Mouse (Mus musculus): ENCODE results near the gene Ndufs7. TPM values are rescaled to one million over a fixed set of nuclear protein-coding genes. Genes with fewer than 3 reads are reported as not detected.
"Not testable (repeated sequence)": the region's sequence is repeated elsewhere in the genome, so short reads cannot be mapped to it uniquely, and the experiment has no call there.

Gene Ndufs7
- polyA plus RNA-seq, 1 experiment from 2014 or later: 274 TPM

- not testable (repeated sequence) for H3K27me3 ChIP-seq (ENCODE audit: control insufficient read depth, insufficient read depth, low read length); H3K27ac ChIP-seq (replicated peaks; ENCODE audit: low read depth, low read length); H3K9ac ChIP-seq (replicated peaks; ENCODE audit: low read length); H3K36me3 ChIP-seq (ENCODE audit: control insufficient read depth, insufficient read depth, low read length); H3K9me3 ChIP-seq (ENCODE audit: control insufficient read depth, low read length); H3K4me2 ChIP-seq (ENCODE audit: low read length); ATAC-seq (ENCODE audit: low FRiP score, low TSS enrichment); DNase-seq; H3K4me3 ChIP-seq (replicated peaks; ENCODE audit: low read depth, low read length)
- WGBS: 74% methylated on average over 7 of the region's 7 CpGs
- peaks cover 33% of the 10 kb centered on the region for H3K4me1 ChIP-seq (ENCODE audit: control insufficient read depth, insufficient read depth, low read length)
These were observed 37.3 kb upstream of the Ndufs7 start for GRCm38 (mm10) chr10:80211547-80212103.

- H3K4me3 ChIP-seq (replicated peaks; ENCODE audit: low read depth, low read length): no peak overlapping the region
- H3K9ac ChIP-seq (replicated peaks; ENCODE audit: low read length): peak overlapping the region; percentile 17; the same call in 1 of the 2 replicates
- H3K36me3 ChIP-seq (ENCODE audit: control insufficient read depth, insufficient read depth, low read length): no peaks in the 10 kb centered on the region
- H3K27me3 ChIP-seq (ENCODE audit: control insufficient read depth, insufficient read depth, low read length): no peaks in the 10 kb centered on the region
- ATAC-seq (ENCODE audit: low FRiP score, low TSS enrichment) (no peak), DNase-seq (peak; percentile 58)
- H3K27ac ChIP-seq (replicated peaks; ENCODE audit: low read depth, low read length): peak overlapping the region; percentile 60
- H3K9me3 ChIP-seq (ENCODE audit: control insufficient read depth, low read length): no peaks in the 10 kb centered on the region
- H3K4me2 ChIP-seq (ENCODE audit: low read length): peak overlapping the region; percentile 2; the same call in 1 of the 2 replicates
- H3K4me1 ChIP-seq (ENCODE audit: control insufficient read depth, insufficient read depth, low read length): peaks cover 11% of the 10 kb centered on the region; the same call in 1 of the 2 replicates
- WGBS: 8% methylated on average over 16 of the region's 16 CpGs
These were observed 33.7 kb upstream of the Ndufs7 start for GRCm38 (mm10) chr10:80215048-80215772.

GRCm38 (mm10) chr10:80220676-80221075 is 28.2 kb upstream of the Ndufs7 start:
- Histone ChIP-seq H3K27ac (replicated peaks; ENCODE audit: low read depth, low read length) (no peak overlapping the region), H3K36me3 (ENCODE audit: control insufficient read depth, insufficient read depth, low read length) (no peaks in the 10 kb centered on the region), H3K9me3 (ENCODE audit: control insufficient read depth, low read length) (no peaks in the 10 kb centered on the region), H3K4me3 (replicated peaks; ENCODE audit: low read depth, low read length) (no peak overlapping the region), H3K9ac (replicated peaks; ENCODE audit: low read length) (no peak overlapping the region), H3K4me2 (ENCODE audit: low read length) (no peak overlapping the region), H3K27me3 (ENCODE audit: control insufficient read depth, insufficient read depth, low read length) (no peaks in the 10 kb centered on the region), H3K4me1 (ENCODE audit: control insufficient read depth, insufficient read depth, low read length) (peaks cover under 1% of the 10 kb centered on the region)
- 25% methylated on average over 8 of the region's 9 CpGs for WGBS
- ATAC-seq (ENCODE audit: low FRiP score, low TSS enrichment): no peak
- DNase-seq: no peak

GRCm38 (mm10) chr10:80223137-80223536 is 25.8 kb upstream of the Ndufs7 start:
- WGBS: 92% methylated on average over 2 of the region's 2 CpGs
- peaks cover 18% of the 10 kb centered on the region for H3K4me1 ChIP-seq (ENCODE audit: control insufficient read depth, insufficient read depth, low read length)
- not testable (repeated sequence) for H3K9ac ChIP-seq (replicated peaks; ENCODE audit: low read length); DNase-seq; H3K27me3 ChIP-seq (ENCODE audit: control insufficient read depth, insufficient read depth, low read length); H3K9me3 ChIP-seq (ENCODE audit: control insufficient read depth, low read length); ATAC-seq (ENCODE audit: low FRiP score, low TSS enrichment); H3K4me3 ChIP-seq (replicated peaks; ENCODE audit: low read depth, low read length); H3K4me2 ChIP-seq (ENCODE audit: low read length); H3K27ac ChIP-seq (replicated peaks; ENCODE audit: low read depth, low read length); H3K36me3 ChIP-seq (ENCODE audit: control insufficient read depth, insufficient read depth, low read length)

- Histone ChIP-seq H3K27ac (replicated peaks; ENCODE audit: low read depth, low read length) (peak overlapping the region; percentile 97), H3K9me3 (ENCODE audit: control insufficient read depth, low read length) (no peaks in the 10 kb centered on the region), H3K4me3 (replicated peaks; ENCODE audit: low read depth, low read length) (peak overlapping the region; percentile 74), H3K4me2 (ENCODE audit: low read length) (peak overlapping the region; percentile 94), H3K36me3 (ENCODE audit: control insufficient read depth, insufficient read depth, low read length) (peaks cover 13% of the 10 kb centered on the region), H3K9ac (replicated peaks; ENCODE audit: low read length) (peak overlapping the region; percentile 92; the same call in 1 of the 2 replicates), H3K27me3 (ENCODE audit: control insufficient read depth, insufficient read depth, low read length) (no peaks in the 10 kb centered on the region), H3K4me1 (ENCODE audit: control insufficient read depth, insufficient read depth, low read length) (peaks cover 44% of the 10 kb centered on the region)
- ATAC-seq (ENCODE audit: low FRiP score, low TSS enrichment) (no peak; the same call in 1 of the 2 replicates), DNase-seq (no peak)
- WGBS: under 1% methylated on average over 14 of the region's 14 CpGs
These were observed 22.9 kb upstream of the Ndufs7 start for GRCm38 (mm10) chr10:80226071-80226415.

- Histone ChIP-seq H3K4me2 (ENCODE audit: low read length) (peak within 1 kb of the TSS; percentile 94), H3K4me3 (replicated peaks; ENCODE audit: low read depth, low read length) (peak within 1 kb of the TSS; percentile 74), H3K9ac (replicated peaks; ENCODE audit: low read length) (peak within 1 kb of the TSS; percentile 92), H3K27me3 (ENCODE audit: control insufficient read depth, insufficient read depth, low read length) (no peaks in the 10 kb centered on the region), H3K4me1 (ENCODE audit: control insufficient read depth, insufficient read depth, low read length) (peaks cover 44% of the 10 kb centered on the region), H3K36me3 (ENCODE audit: control insufficient read depth, insufficient read depth, low read length) (peaks cover 16% of the 10 kb centered on the region), H3K9me3 (ENCODE audit: control insufficient read depth, low read length) (no peaks in the 10 kb centered on the region), H3K27ac (replicated peaks; ENCODE audit: low read depth, low read length) (peak within 1 kb of the TSS; percentile 97)
- ATAC-seq (ENCODE audit: low FRiP score, low TSS enrichment): peak; percentile 95
- peak; percentile 97 for DNase-seq
- WGBS: under 1% methylated on average over 70 of the region's 75 CpGs
These were observed 22.3 kb upstream of the Ndufs7 start, which contains the start of gene Mum1 for GRCm38 (mm10) chr10:80226416-80227165. Mum1 (plus strand) TSS chr10:80226434.

GRCm38 (mm10) chr10:80227166-80227539 is 21.8 kb upstream of the Ndufs7 start:
- Histone ChIP-seq H3K4me1 (ENCODE audit: control insufficient read depth, insufficient read depth, low read length) (peaks cover 47% of the 10 kb centered on the region), H3K27ac (replicated peaks; ENCODE audit: low read depth, low read length) (peak overlapping the region; percentile 97), H3K27me3 (ENCODE audit: control insufficient read depth, insufficient read depth, low read length) (no peaks in the 10 kb centered on the region), H3K4me3 (replicated peaks; ENCODE audit: low read depth, low read length) (peak overlapping the region; percentile 74), H3K36me3 (ENCODE audit: control insufficient read depth, insufficient read depth, low read length) (peaks cover 16% of the 10 kb centered on the region), H3K9ac (replicated peaks; ENCODE audit: low read length) (peak overlapping the region; percentile 92), H3K9me3 (ENCODE audit: control insufficient read depth, low read length) (no peaks in the 10 kb centered on the region), H3K4me2 (ENCODE audit: low read length) (peak overlapping the region; percentile 94)
- ATAC-seq (ENCODE audit: low FRiP score, low TSS enrichment): no peak; the same call in 1 of the 2 replicates
- DNase-seq: no peak
- WGBS: 4% methylated on average over 10 of the region's 10 CpGs

GRCm38 (mm10) chr10:80227877-80228775 is 20.8 kb upstream of the Ndufs7 start:
- H3K4me2 ChIP-seq (ENCODE audit: low read length): peak overlapping the region; percentile 94
- peaks cover 23% of the 10 kb centered on the region for H3K36me3 ChIP-seq (ENCODE audit: control insufficient read depth, insufficient read depth, low read length)
- no peak for ATAC-seq (ENCODE audit: low FRiP score, low TSS enrichment)
- H3K9ac ChIP-seq (replicated peaks; ENCODE audit: low read length): peak overlapping the region; percentile 92
- peaks cover 56% of the 10 kb centered on the region for H3K4me1 ChIP-seq (ENCODE audit: control insufficient read depth, insufficient read depth, low read length)
- peak; percentile 63 for DNase-seq
- H3K4me3 ChIP-seq (replicated peaks; ENCODE audit: low read depth, low read length): peak overlapping the region; percentile 74
- no peaks in the 10 kb centered on the region for H3K9me3 ChIP-seq (ENCODE audit: control insufficient read depth, low read length)
- peak overlapping the region; percentile 97 for H3K27ac ChIP-seq (replicated peaks; ENCODE audit: low read depth, low read length)
- WGBS: 19% methylated on average over 15 of the region's 15 CpGs
- H3K27me3 ChIP-seq (ENCODE audit: control insufficient read depth, insufficient read depth, low read length): no peaks in the 10 kb centered on the region
